Mouse (Mus musculus): ENCODE measurements at regions not wholly inside any gene's neighbourhood (a gene's known extent, or its start where the extent isn't known, plus 50 kb on each side); places are given as distances from the start of the nearest gene placed in this dataset.
A peak's percentile ranks its signal among the peaks of the same experiment; 100 is the strongest.

GRCm38 (mm10) chr16:50044103-50044502 lies 243.8 kb downstream of the Cd47 start:
- TF ChIP-seq GATA4 (IDR thresholded peaks at IDR 0.05; ENCODE audit: insufficient replicate concordance, low read length) = no peak

- no peak for TF ChIP-seq GATA4 (IDR thresholded peaks at IDR 0.05; ENCODE audit: insufficient replicate concordance, low read length)
Observed at GRCm38 (mm10) chr16:50045552-50046547, 245.5 kb downstream of the Cd47 start.

- TF ChIP-seq GATA4 (IDR thresholded peaks at IDR 0.05; ENCODE audit: insufficient replicate concordance, low read length) = no peak
Observed at GRCm38 (mm10) chr16:50063540-50063939, 263.2 kb downstream of the Cd47 start.

GRCm38 (mm10) chr16:50065336-50066082 lies 265.2 kb downstream of the Cd47 start:
- no peak for TF ChIP-seq GATA4 (IDR thresholded peaks at IDR 0.05; ENCODE audit: insufficient replicate concordance, low read length)

- TF ChIP-seq GATA4 (IDR thresholded peaks at IDR 0.05; ENCODE audit: insufficient replicate concordance, low read length) = peak; percentile 87; the same call in 1 of the 2 replicates
Observed at GRCm38 (mm10) chr16:50069033-50069432, 268.7 kb downstream of the Cd47 start.

GRCm38 (mm10) chr16:50070728-50071127 lies 270.4 kb downstream of the Cd47 start:
- no peak for TF ChIP-seq GATA4 (IDR thresholded peaks at IDR 0.05; ENCODE audit: insufficient replicate concordance, low read length)

GRCm38 (mm10) chr16:50072853-50073360 lies 272.6 kb downstream of the Cd47 start:
- TF ChIP-seq GATA4 (IDR thresholded peaks at IDR 0.05; ENCODE audit: insufficient replicate concordance, low read length) = no peak

GRCm38 (mm10) chr16:50073979-50074378 lies 273.6 kb downstream of the Cd47 start:
- TF ChIP-seq GATA4 (IDR thresholded peaks at IDR 0.05; ENCODE audit: insufficient replicate concordance, low read length) = no peak

- TF ChIP-seq GATA4 (IDR thresholded peaks at IDR 0.05; ENCODE audit: insufficient replicate concordance, low read length) = no peak
Observed at GRCm38 (mm10) chr16:50075641-50076040, 275.3 kb downstream of the Cd47 start.

- TF ChIP-seq GATA4 (IDR thresholded peaks at IDR 0.05; ENCODE audit: insufficient replicate concordance, low read length) = no peak
Observed at GRCm38 (mm10) chr16:50081511-50081910, 281.2 kb downstream of the Cd47 start.

GRCm38 (mm10) chr16:50092318-50092717 lies 292.0 kb downstream of the Cd47 start:
- no peak for TF ChIP-seq GATA4 (IDR thresholded peaks at IDR 0.05; ENCODE audit: insufficient replicate concordance, low read length)

- TF ChIP-seq GATA4 (IDR thresholded peaks at IDR 0.05; ENCODE audit: insufficient replicate concordance, low read length) = no peak
Observed at GRCm38 (mm10) chr16:50092780-50093179, 292.4 kb downstream of the Cd47 start.

GRCm38 (mm10) chr16:50095858-50096551 lies 295.7 kb downstream of the Cd47 start:
- no peak for TF ChIP-seq GATA4 (IDR thresholded peaks at IDR 0.05; ENCODE audit: insufficient replicate concordance, low read length)

- TF ChIP-seq GATA4 (IDR thresholded peaks at IDR 0.05; ENCODE audit: insufficient replicate concordance, low read length) = no peak
Observed at GRCm38 (mm10) chr16:50096563-50096962, 296.2 kb downstream of the Cd47 start.

GRCm38 (mm10) chr16:50103340-50103739 lies 303.0 kb downstream of the Cd47 start:
- TF ChIP-seq GATA4 (IDR thresholded peaks at IDR 0.05; ENCODE audit: insufficient replicate concordance, low read length) = no peak

Measured in liver, adult (tissue).